Mouse (Mus musculus) intestine, embryonic 15.5 days (tissue): ENCODE measurements around the gene Ttll9. TPM values are rescaled to one million over a fixed set of nuclear protein-coding genes. Genes with fewer than 3 reads are reported as not detected.

Source experiments
- ATAC-seq: fragments of 200-750 bp; cut with Nextera tagmentation; 2 replicates; pipeline ENCODE4 v1.8.0; 2017; ENCODE audit warnings: moderate TSS enrichment, moderate library complexity
- H3K27ac ChIP-seq: fragments of 300-500 bp; sonication (generic); 2 replicates; pipeline ENCODE4 v1.5.1; 2015; ENCODE audit warnings: mild to moderate bottlenecking, inconsistent platforms
- H3K27me3 ChIP-seq: fragments of 300-500 bp; sonication (generic); replicated peaks from 2 replicates; pipeline ENCODE4 v1.6.1; 2015; ENCODE audit warnings: inconsistent platforms
- H3K36me3 ChIP-seq: fragments of 300-500 bp; sonication (generic); 2 replicates; pipeline ENCODE4 v1.6.1; 2015; ENCODE audit warnings: inconsistent platforms
- H3K4me1 ChIP-seq: fragments of 300-500 bp; sonication (generic); replicated peaks from 2 replicates; pipeline ENCODE4 v1.6.1; 2015; ENCODE audit warnings: inconsistent platforms
- H3K4me2 ChIP-seq: fragments of 300-500 bp; sonication (generic); replicated peaks from 2 replicates; pipeline ENCODE4 v1.6.1; 2015; ENCODE audit warnings: mild to moderate bottlenecking, inconsistent platforms
- H3K4me3 ChIP-seq: fragments of 300-500 bp; sonication (generic); replicated peaks from 2 replicates; pipeline ENCODE4 v1.5.1; 2015; ENCODE audit warnings: inconsistent platforms
- H3K9ac ChIP-seq: fragments of 300-500 bp; sonication (generic); 2 replicates; pipeline ENCODE4 v1.6.1; 2015; ENCODE audit warnings: inconsistent platforms
- H3K9me3 ChIP-seq: fragments of 300-500 bp; sonication (generic); 2 replicates; pipeline ENCODE4 v1.6.1; 2016; ENCODE audit warnings: inconsistent platforms
- WGBS: fragments of 180-500 bp; shearing (Covaris S2); methylation state at CpG from one replicate; pipeline ENCODE4 v1.1.7; 2015; 5-methylcytosine and 5-hydroxymethylcytosine counted together
- polyA plus RNA-seq: library from polyadenylated mRNA; unstranded; fragments of >200 nt; fragmentation: Nextera tagmentation; extraction: Ambion mirVana; gene quantifications from 2 replicates; pipeline ENCODE4 v1.2.1, GENCODE M21; 2015

The Ttll9 gene
- polyA plus RNA-seq, 1 experiment from 2014 or later = 0.18 TPM

GRCm38 (mm10) chr2:153049288-153049996, 87.2 kb downstream of the Ttll9 start:
- Histone ChIP-seq H3K4me1 (0 out of 2 replicates have a peak, but pooled peaks cover 10% of the 10 kb centered on the region), H3K9me3 (no peaks in the 10 kb centered on the region), H3K4me2 (no peak overlapping the region), H3K27ac (no peak overlapping the region), H3K27me3 (peaks cover 37% of the 10 kb centered on the region), H3K9ac (no peak overlapping the region), H3K36me3 (no peaks in the 10 kb centered on the region), H3K4me3 (no peak overlapping the region)
- 37% methylated on average over 9 of the region's 9 CpGs for WGBS
- no peak for ATAC-seq

- ATAC-seq = no peak
- no peak overlapping the region for H3K9ac ChIP-seq
- peaks cover 42% of the 10 kb centered on the region for H3K27me3 ChIP-seq
- H3K4me1 ChIP-seq = 0 out of 2 replicates have a peak, but pooled peaks cover 10% of the 10 kb centered on the region
- H3K4me3 ChIP-seq = no peak overlapping the region
- H3K4me2 ChIP-seq = no peak overlapping the region
- 83% methylated on average over 4 of the region's 4 CpGs for WGBS
- no peaks in the 10 kb centered on the region for H3K36me3 ChIP-seq
- H3K9me3 ChIP-seq = no peaks in the 10 kb centered on the region
- H3K27ac ChIP-seq = no peak overlapping the region
Measured at GRCm38 (mm10) chr2:153049997-153050358, 87.7 kb downstream of the Ttll9 start.

DNA sequence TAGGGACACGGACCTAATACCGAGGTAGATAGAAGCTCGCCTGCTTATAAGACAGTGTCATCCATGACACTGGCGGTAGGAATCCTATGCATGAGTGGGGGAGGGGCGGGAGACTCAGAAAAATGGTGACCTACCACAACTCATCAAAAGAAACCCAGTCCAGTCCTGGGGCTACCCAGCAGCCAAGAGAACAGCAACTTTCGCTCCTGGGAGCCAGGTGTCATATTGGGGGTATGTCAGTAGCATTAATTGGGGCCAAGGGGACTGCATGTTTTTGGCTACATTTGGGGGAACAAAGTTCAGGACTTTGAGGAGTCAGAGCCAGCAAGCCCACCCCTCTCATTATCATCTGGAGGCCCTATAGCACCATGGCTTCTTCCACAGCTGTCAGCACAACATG, 88.8 kb downstream of the Ttll9 start:
- H3K27me3 ChIP-seq = peaks cover 42% of the 10 kb centered on the region
- no peak overlapping the region for H3K4me3 ChIP-seq
- no peak overlapping the region for H3K9ac ChIP-seq
- no peak for ATAC-seq
- no peak overlapping the region for H3K27ac ChIP-seq
- 0 out of 2 replicates have a peak, but pooled peaks cover 5% of the 10 kb centered on the region for H3K4me1 ChIP-seq
- no peaks in the 10 kb centered on the region for H3K36me3 ChIP-seq
- H3K9me3 ChIP-seq = no peaks in the 10 kb centered on the region
- 83% methylated on average over 6 of the region's 6 CpGs for WGBS
- H3K4me2 ChIP-seq = no peak overlapping the region

- Histone ChIP-seq H3K4me1 (0 out of 2 replicates have a peak, but pooled peaks cover 5% of the 10 kb centered on the region), H3K36me3 (no peaks in the 10 kb centered on the region), H3K27me3 (peaks cover 42% of the 10 kb centered on the region), H3K27ac (no peak overlapping the region), H3K9ac (no peak overlapping the region), H3K4me2 (no peak overlapping the region), H3K9me3 (no peaks in the 10 kb centered on the region), H3K4me3 (no peak overlapping the region)
- 74% methylated on average over 9 of the region's 9 CpGs for WGBS
- no peak for ATAC-seq
Measured at GRCm38 (mm10) chr2:153051537-153051936, 89.3 kb downstream of the Ttll9 start.

GRCm38 (mm10) chr2:153052700-153053351, 90.5 kb downstream of the Ttll9 start:
- no peak for ATAC-seq
- H3K27ac ChIP-seq = no peak overlapping the region
- H3K9me3 ChIP-seq = no peaks in the 10 kb centered on the region
- 0 out of 2 replicates have a peak, but pooled peaks cover 5% of the 10 kb centered on the region for H3K4me1 ChIP-seq
- H3K27me3 ChIP-seq = peaks cover 42% of the 10 kb centered on the region
- H3K4me2 ChIP-seq = no peak overlapping the region
- H3K36me3 ChIP-seq = no peaks in the 10 kb centered on the region
- H3K9ac ChIP-seq = no peak overlapping the region
- H3K4me3 ChIP-seq = no peak overlapping the region
- 8% methylated on average over 30 of the region's 30 CpGs for WGBS

GRCm38 (mm10) chr2:153053896-153054295, 91.6 kb downstream of the Ttll9 start:
- Histone ChIP-seq H3K4me2 (no peak overlapping the region), H3K4me3 (no peak overlapping the region), H3K9me3 (no peaks in the 10 kb centered on the region), H3K4me1 (0 out of 2 replicates have a peak, but pooled peaks cover 5% of the 10 kb centered on the region), H3K36me3 (no peaks in the 10 kb centered on the region), H3K27ac (no peak overlapping the region), H3K9ac (no peak overlapping the region), H3K27me3 (peaks cover 42% of the 10 kb centered on the region)
- ATAC-seq = no peak
- WGBS = 85% methylated on average over 8 of the region's 8 CpGs

DNA sequence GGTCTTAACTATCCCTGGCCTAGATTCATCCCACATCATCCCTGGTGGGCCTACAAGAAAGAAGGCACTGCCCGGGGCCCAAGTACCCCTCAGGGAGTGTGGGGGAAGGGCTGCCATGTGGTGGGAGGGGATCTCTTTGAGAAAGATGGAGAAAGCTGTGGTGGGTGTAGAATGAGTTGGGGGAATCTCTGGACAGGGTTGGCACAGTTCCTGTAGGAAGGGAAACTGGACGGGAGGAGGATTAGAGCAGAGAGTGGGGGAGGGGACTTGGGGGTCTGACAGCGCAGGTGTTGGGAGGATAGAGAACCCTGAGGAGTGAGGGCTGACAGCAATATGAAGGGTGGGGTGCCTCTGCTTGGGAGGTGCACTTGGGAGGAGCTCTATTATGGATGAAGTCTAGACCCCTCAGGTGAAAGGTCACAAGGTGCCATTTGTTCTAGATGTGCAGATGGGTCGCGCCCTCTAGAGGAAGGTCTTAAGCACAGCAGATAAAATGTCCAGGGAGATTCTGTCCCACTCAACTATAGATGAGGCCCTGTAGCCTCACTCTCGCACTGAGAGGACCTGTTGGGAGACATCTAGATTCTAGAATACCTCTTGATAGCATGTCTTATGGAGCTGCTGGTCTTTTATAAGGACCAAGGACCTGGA, 93.1 kb downstream of the Ttll9 start:
- no peak overlapping the region for H3K27ac ChIP-seq
- no peaks in the 10 kb centered on the region for H3K9me3 ChIP-seq
- no peaks in the 10 kb centered on the region for H3K36me3 ChIP-seq
- no peak overlapping the region for H3K4me2 ChIP-seq
- peaks cover 39% of the 10 kb centered on the region for H3K27me3 ChIP-seq
- WGBS = 56% methylated on average over 6 of the region's 6 CpGs
- ATAC-seq = no peak
- no peak overlapping the region for H3K4me3 ChIP-seq
- no peak overlapping the region for H3K9ac ChIP-seq
- 0 out of 2 replicates have a peak, but pooled peaks cover 3% of the 10 kb centered on the region for H3K4me1 ChIP-seq

Other genes with a start within 250 kb of the Ttll9 start
- gene Id1, start 226.2 kb upstream of the Ttll9 start, polyA plus RNA-seq = 102 and 116 TPM in 2 replicates
- 12.2 and 14.2 TPM in 2 replicates for gene Cox4i2, start 208.3 kb upstream of the Ttll9 start, polyA plus RNA-seq
- 61.9 and 64.0 TPM in 2 replicates for gene Bcl2l1, start 130.8 kb upstream of the Ttll9 start, polyA plus RNA-seq
- 60.1 and 67.6 TPM in 2 replicates for gene Tpx2, start 114.5 kb upstream of the Ttll9 start, polyA plus RNA-seq
- 0.06 TPM in 1 of 2 replicates, not detected in the other for gene Mylk2, start 51.1 kb upstream of the Ttll9 start, polyA plus RNA-seq
- gene Foxs1, start 29.3 kb upstream of the Ttll9 start, polyA plus RNA-seq = 3.1 and 3.9 TPM in 2 replicates
- 0.14 and 0.36 TPM in 2 replicates for gene Dusp15, start 10.8 kb upstream of the Ttll9 start, polyA plus RNA-seq
- 90.2 and 96.2 TPM in 2 replicates for gene Pdrg1, start 52.9 kb downstream of the Ttll9 start, polyA plus RNA-seq
- gene Xkr7, start 69.4 kb downstream of the Ttll9 start, polyA plus RNA-seq = 0.10 TPM in 2 replicates
- gene Ccm2l, start 103.5 kb downstream of the Ttll9 start, polyA plus RNA-seq = 1.5 and 2.0 TPM in 2 replicates
- gene Hck, start 146.0 kb downstream of the Ttll9 start, polyA plus RNA-seq = 5.7 and 6.2 TPM in 2 replicates
- 82.5 and 84.9 TPM in 2 replicates for gene Tm9sf4, start 198.8 kb downstream of the Ttll9 start, polyA plus RNA-seq